Comparison of ENCODE assay signal across 31 mouse cellular contexts in the genomic region with DNA sequence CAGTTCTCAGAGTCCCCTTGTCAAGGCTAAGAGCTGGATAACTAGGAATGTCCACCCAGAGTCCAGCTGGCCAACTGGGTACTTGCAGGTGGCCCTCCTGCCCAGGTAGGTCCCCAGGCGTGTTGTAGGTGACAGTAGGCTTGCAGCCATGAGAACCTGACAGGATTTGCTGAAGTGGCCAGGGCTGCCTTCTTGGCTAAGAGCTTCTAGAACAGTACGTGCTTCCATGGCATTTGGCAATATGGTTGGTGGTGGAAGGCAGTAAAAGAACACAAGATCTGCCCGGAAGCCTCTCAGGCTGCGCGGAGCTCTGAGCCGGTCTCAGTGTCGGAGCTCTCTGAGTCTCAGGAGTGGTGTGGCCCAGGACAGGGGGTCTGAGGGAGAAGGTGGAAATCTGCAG. TPM values are rescaled to one million over a fixed set of nuclear protein-coding genes. Genes with fewer than 3 reads are reported as not detected.
"Had no signal": no experiment of that assay in that cellular context is flagged by ENCODE, and none has a peak within 500 bp of the region (broad histone marks: within the 10 kb centered on the region; RNA-seq: fewer than 3 reads in every experiment).

No protein-coding gene starts in this region.

- H3K4me3 ChIP-seq: heart, embryonic 13.5 days; heart, embryonic 15.5 days; hindbrain, embryonic 13.5 days; hindbrain, embryonic 15.5 days; kidney, embryonic 15.5 days; limb, embryonic 12.5 days; liver, embryonic 13.5 days; liver, embryonic 15.5 days had no signal

- H3K9me3 ChIP-seq: heart, embryonic 13.5 days; heart, embryonic 15.5 days; hindbrain, embryonic 13.5 days; hindbrain, embryonic 15.5 days; kidney, embryonic 15.5 days; limb, embryonic 12.5 days; liver, embryonic 13.5 days; liver, embryonic 15.5 days had no signal

- H3K4me1 ChIP-seq: hindbrain, embryonic 15.5 days had no signal

- H3K36me3 ChIP-seq: heart, embryonic 13.5 days; heart, embryonic 15.5 days; hindbrain, embryonic 13.5 days; hindbrain, embryonic 15.5 days; kidney, embryonic 15.5 days; limb, embryonic 12.5 days; liver, embryonic 13.5 days; liver, embryonic 15.5 days had no signal

- H3K27ac ChIP-seq: heart, embryonic 13.5 days; heart, embryonic 15.5 days; hindbrain, embryonic 13.5 days; hindbrain, embryonic 15.5 days; hindbrain, postnatal 0 days; kidney, embryonic 15.5 days; kidney, postnatal 0 days; limb, embryonic 12.5 days; liver, embryonic 13.5 days; liver, embryonic 15.5 days had no signal

- H3K27me3 ChIP-seq: hindbrain, embryonic 15.5 days; kidney, embryonic 15.5 days; limb, embryonic 12.5 days; liver, embryonic 13.5 days; liver, embryonic 15.5 days had no signal

- DNase-seq: forebrain, postnatal 0 days; heart, adult 18-20 months; heart, postnatal 14 days; heart, postnatal 36 days; kidney, adult 11 months; kidney, adult 2 months; kidney, adult 9 months; kidney, postnatal 14 days; kidney, postnatal 36 days; layer of hippocampus, adult 9-11 months; layer of hippocampus, postnatal 36 days; left cerebral cortex, postnatal 4 days; liver; liver, embryonic 13.5 days had no signal

RNA-seq across cellular contexts. Expression of a gene that starts 10.6 kb away (rescaled TPM):
- total RNA-seq: hematopoietic stem cell, adult 5-6 weeks; left cerebral cortex, postnatal 4 days had no signal
- polyA plus RNA-seq: heart, embryonic 11.5 days; heart, embryonic 13.5 days; heart, embryonic 15.5 days; hindbrain, embryonic 11.5 days; hindbrain, embryonic 13.5 days; liver, embryonic 11.5 days; liver, embryonic 13.5 days; liver, embryonic 15.5 days had no signal

RNA-seq across cellular contexts. Expression of a gene that starts 12.4 kb away (rescaled TPM):
- total RNA-seq: forebrain, postnatal 0 days; gastrocnemius, adult 8-10 months; heart, adult 18-20 months; heart, adult 8-10 months; heart, postnatal 14 days; heart, postnatal 36 days; hematopoietic stem cell, adult 5-6 weeks; left cerebral cortex, postnatal 10 days had no signal
- polyA plus RNA-seq: heart, embryonic 11.5 days; heart, embryonic 13.5 days; heart, embryonic 15.5 days; heart, postnatal 0 days; hindbrain, embryonic 11.5 days; hindbrain, embryonic 13.5 days; kidney, adult 2 months; kidney, embryonic 15.5 days; kidney, postnatal 0 days; liver, embryonic 11.5 days; liver, embryonic 13.5 days; liver, embryonic 15.5 days had no signal

RNA-seq across cellular contexts. Expression of a gene that starts 41.2 kb away (rescaled TPM):
- total RNA-seq: hematopoietic stem cell, adult 5-6 weeks had no signal
- polyA plus RNA-seq: limb, embryonic 12.5 days had no signal

RNA-seq across cellular contexts. Expression of a gene that starts 49.9 kb away (rescaled TPM):
- total RNA-seq: forebrain, postnatal 0 days; gastrocnemius, adult 8-10 months; heart, adult 8-10 months; heart, postnatal 36 days; hematopoietic stem cell, adult 5-6 weeks; hindbrain, postnatal 0 days; left cerebral cortex, postnatal 10 days had no signal
- polyA plus RNA-seq: limb, embryonic 12.5 days had no signal
